Mouse (Mus musculus) thymus, postnatal 0 days (tissue): ENCODE measurements around the gene Cct4. TPM values are rescaled to one million over a fixed set of nuclear protein-coding genes. Genes with fewer than 3 reads are reported as not detected.

Experiments
- DNase-seq: peaks from one replicate; pipeline ENCODE4 v3.0.0-alpha.2; 2015; ENCODE audit warnings: low spot score
- polyA plus RNA-seq: library from polyadenylated mRNA; unstranded; fragments of >200 nt; fragmentation: Nextera tagmentation; extraction: Ambion mirVana; gene quantifications from 2 replicates; pipeline ENCODE4 v1.2.1, GENCODE M21; 2015

The Cct4 gene
- polyA plus RNA-seq, result 230 and 241 TPM in 2 replicates

DNA sequence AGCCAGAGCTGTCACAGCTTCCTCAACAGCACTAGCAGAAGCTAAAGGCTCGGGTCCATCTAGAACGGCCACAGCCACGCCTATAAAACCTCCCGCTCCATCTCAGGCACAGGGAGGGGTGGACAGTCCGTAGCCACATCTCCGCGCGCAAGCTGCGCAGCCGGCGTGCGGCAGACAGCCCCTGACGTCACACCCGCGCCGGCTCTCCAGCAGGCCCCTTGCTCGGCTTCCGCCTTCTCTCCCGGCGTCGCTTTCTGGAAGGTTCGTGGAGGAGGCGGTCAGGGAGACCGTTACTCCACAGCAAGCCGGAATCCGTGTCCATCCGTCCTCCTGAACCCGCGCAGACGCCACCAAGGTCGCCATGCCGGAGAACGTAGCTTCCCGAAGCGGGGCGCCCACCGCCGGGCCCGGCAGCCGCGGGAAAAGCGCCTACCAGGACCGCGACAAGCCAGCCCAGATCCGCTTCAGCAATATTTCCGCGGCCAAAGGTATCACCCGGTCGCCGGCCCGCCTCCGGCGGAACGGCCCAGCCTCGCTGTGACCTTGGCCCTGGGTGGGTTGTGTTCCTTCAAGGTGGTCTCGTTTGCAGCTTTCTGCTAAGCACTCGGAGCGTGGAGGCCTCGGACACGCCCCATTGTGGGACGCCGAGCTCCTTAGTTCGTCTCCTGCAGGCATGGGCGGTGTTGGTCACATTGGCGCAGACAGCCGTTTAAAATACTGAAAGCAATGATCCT, at the start of gene Cct4:
Gene Cct4, plus strand, starts transcription at position 127 of the 734 bp plus-strand sequence.
- DNase-seq, result peak; percentile 83

- no peak for DNase-seq
Observed at GRCm38 (mm10) chr11:22949101-22949500, 41.2 kb upstream of the Cct4 start.

DNA sequence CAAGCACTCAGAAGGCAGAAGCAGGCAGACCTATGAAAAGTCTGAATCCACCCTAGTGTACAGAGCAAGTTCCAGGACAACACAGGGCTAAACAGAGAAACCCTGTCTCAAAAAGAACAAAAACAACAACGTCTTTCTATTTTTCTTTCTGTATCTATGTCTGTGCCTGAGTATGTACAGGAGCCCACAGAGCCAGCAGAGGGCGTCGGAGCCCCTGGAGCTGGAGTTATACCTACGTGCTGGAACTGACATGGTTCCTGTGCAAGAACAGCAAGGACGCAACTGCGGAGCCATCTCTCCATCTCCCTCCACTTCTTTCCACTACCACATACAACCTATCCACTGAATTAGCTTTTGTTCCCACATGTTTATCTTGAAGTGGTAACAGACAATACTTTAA, 40.2 kb upstream of the Cct4 start:
- DNase-seq, result peak; percentile 15

DNA sequence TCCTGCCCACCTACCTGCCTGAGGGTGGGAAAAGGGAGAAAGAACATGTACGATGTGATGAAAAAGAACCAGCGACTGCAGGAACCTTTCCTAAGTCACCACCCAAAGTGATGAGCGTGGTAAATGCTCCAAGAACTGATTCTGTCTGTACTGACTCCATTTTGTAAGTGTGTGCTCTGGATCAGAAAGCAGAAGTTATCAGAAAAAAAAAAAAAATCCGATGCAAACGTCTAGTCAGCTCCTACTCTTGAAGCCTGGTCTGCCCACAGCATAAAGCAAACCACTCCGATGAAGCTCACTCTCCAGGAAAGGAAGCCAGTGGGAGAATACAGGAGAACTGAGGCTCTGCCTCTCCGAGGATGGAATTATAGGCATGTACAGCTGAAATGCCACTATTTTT, 37.7 kb upstream of the Cct4 start:
- no peak for DNase-seq

- no peak for DNase-seq
Observed at GRCm38 (mm10) chr11:22956346-22956745, 34.0 kb upstream of the Cct4 start.

- peak; percentile 73 for DNase-seq
Observed at GRCm38 (mm10) chr11:22956830-22957229, 33.5 kb upstream of the Cct4 start.

DNA sequence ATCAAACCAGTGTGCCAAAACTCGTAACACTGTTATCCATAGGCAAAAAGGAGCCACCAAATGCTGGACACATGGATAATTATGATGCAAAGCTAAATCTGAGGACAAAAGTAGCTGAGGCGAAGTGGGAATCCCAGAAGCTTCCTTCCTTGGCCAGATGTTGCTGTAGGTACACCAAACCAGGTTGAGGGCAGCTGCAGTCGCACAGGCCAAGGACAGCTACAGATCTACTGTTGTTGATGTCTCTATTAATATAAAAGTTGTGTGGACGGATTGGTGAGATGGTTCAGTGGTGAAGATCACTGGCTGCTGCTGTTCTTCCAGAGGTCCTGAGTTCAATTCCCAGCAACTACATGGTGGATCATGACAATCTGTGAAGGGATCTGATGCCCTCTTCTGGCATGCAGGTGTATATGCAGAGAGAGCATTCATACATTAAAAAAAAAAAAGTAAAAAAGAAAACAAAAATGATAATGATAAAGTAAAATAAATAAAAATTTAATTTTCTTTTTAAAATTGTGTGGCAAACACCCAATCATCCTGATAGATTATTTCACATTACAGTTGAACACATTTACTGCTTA, 32.4 kb upstream of the Cct4 start:
- no peak for DNase-seq

DNA sequence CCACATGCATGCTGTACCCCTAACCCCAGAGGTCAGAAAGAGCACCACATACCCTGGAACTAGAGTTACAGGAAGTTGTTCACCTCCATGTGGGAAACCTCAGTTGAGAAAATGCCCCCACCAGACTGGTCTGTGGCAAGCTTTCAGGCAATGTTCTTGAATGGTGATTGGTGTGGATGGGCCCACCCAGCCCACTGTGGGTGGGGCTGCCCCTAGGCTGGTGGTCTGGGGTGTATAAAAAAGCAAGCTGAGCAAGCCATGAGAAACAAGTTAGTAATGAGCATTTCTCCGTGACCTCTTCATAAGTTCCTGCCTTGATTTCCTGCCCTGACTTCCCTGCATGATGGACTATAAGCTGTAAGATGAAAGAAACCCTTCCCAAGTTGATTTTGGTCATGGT, 28.2 kb upstream of the Cct4 start:
- DNase-seq, result no peak

- DNase-seq, result no peak
Observed at GRCm38 (mm10) chr11:22964401-22964800, 25.9 kb upstream of the Cct4 start.

DNA sequence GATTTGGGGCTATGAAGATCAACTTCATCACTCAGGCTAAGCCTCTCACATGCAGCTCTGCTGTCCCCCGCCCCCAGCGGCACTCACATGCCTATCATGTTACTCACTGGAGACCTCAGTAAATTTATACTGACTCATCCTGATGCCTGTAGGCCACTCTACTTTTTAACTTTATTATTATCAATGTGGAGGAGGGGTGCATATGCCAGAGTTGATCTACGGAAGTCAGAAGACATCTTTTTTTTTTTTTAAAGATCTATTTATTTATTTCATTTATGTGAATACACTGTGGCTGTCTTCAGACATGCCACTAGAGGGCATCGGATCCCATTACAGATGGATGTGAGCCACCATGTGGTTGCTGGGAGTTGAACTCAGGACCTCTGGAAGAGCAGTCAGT, 24.8 kb upstream of the Cct4 start:
- DNase-seq, result peak; percentile 13

DNA sequence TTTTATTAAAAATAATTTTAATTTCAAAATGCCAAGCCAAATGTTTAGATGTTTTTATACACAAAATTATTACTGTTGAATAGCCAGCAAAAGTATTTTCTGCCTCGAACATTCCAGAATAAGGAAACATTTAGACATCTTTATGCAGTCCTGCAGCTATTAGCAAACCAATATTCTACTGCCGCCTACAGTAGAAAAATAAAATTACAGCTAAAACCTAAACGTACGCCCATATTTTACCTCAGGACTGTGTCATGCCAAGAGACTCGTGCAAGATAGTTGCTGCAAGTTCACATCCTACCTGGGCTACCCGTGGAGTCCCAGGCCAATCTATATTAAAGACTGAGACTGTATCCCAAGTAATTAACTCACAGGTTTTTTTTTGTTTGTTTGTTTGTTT, 20.8 kb upstream of the Cct4 start:
- peak; percentile 49 for DNase-seq

GRCm38 (mm10) chr11:22970546-22970945, 19.8 kb upstream of the Cct4 start:
- no peak for DNase-seq

DNA sequence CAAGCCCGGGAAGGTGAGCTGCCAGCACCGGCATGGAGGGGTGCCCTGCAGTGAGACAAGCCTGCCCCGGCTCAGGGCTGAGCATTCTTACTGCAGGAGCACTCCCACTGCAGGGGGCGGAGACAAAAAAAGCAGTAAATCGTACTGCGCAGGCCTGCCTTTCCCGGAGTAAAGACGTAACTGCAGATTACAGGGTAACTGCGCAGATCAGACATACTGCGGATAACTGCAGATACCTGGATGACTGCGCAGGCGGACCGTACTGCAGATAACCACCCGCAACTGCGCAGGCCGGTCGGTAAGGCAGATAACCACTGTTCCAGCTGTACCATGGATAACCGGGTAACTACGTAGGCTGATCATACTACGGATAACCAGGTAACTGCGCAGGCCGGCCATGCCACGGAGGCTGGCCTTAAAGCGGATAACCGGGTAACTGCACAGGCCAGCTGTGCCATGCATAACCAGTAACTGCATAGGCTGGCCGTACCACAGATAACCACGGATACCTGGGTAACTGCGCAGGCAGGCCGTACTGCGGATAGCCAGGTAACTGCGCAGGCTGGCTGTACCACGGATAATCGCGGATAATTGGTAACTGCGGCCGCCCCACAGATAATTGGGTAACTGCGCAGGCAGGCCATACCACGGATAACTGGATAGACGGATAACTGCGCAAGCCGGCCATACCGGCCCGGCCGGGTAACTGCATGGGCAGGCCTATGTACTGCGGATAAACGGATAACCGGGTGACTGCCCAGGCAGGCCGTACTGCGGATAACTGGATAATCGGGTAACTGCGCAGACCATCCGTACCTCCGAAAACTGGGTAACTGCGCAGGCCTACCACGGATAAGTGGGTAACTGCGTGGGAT, 18.2 kb upstream of the Cct4 start, which contains the start of gene Zrsr1:
Gene Zrsr1, plus strand, starts transcription at position 171 of the 875 bp plus-strand sequence.
- DNase-seq, result peak; percentile 78

- peak; percentile 80 for DNase-seq
Observed at GRCm38 (mm10) chr11:22972746-22973526, 17.4 kb upstream of the Cct4 start.

DNA sequence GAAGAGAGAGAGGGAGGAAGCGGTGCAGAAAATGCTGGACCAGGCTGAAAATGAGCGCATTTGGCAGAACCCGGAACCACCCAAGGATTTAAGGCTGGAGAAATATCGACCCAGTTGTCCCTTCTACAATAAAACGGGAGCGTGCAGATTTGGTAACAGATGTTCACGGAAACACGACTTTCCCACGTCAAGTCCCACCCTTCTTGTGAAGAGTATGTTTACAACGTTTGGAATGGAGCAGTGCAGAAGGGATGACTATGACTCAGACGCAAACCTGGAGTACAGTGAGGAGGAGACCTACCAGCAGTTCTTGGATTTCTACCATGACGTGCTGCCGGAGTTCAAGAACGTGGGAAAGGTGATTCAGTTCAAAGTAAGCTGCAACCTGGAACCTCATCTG, 16.7 kb upstream of the Cct4 start:
- no peak for DNase-seq

- DNase-seq, result no peak
Observed at GRCm38 (mm10) chr11:22978215-22978614, 12.1 kb upstream of the Cct4 start.

- DNase-seq, result no peak
Observed at GRCm38 (mm10) chr11:22978711-22979110, 11.6 kb upstream of the Cct4 start.

- DNase-seq, result no peak
Observed at GRCm38 (mm10) chr11:22979221-22979620, 11.1 kb upstream of the Cct4 start.

DNA sequence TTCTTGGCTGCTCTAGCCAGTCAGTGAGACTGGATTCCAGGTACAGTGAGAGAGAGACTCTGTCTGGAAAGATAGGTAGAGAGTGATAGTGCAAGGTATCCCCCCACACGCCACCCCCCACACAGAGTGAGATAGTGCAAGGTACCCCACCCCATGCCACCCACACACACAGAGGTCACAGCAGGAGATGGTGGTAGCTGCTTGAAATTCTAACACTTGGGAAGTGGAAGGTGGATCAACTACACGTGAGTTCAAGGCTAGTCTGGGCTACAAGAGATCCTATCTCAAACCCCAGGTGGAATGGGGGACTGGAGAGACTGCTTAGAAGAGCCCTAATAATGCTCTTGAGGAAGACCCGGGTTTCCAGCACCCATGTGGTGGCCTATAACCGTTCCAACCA, 9.3 kb upstream of the Cct4 start:
- DNase-seq, result no peak

DNA sequence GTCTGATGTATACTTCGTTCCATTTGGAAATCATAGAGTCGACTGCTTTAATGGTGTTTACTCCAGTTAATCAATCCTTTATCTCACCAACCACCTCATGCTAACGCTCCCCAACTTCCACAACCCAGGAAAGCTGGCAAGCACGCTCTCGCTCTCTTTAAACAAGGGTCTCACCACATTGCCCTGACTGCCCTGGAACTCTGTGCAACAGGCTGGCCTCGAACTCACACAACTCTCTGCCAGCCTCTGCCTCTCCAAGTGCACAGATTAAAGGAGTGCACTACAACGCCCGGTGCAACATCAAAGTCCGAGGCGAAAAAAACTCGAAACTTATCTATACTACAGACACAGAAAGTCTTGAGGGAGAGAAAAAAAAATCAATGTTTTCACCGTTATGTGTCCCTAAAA, 8.8 kb upstream of the Cct4 start:
- DNase-seq, result no peak
